Mouse (Mus musculus): ENCODE results near the gene Odc1.

DNA sequence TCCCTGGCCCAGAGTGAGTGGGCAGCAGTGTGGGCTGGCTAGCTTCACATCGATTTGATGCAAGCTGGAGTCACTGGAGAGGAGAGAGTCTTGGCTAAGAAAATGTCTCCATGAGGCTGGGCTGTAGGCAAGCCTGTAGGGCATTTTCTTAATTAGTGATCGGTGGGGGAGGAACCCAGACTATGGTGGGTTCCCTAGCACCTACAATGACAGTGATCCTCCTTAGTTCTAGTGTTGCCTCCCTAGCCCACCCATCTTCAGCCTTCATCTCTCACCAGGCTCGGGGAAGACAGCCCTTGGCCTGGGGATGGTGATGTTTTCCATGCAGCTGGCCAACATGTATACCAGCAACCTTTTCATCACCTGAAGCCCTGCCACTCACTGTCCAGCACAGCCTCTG lies 43.8 kb downstream of the Odc1 start:
- TF ChIP-seq CTCF (IDR thresholded peaks at IDR 0.05; ENCODE audit: control insufficient read depth, insufficient read depth, low read length): no peak
- no peak for TF ChIP-seq POLR2A (IDR thresholded peaks at IDR 0.05; ENCODE audit: borderline replicate concordance, control insufficient read depth, low read depth, low read length)
